Mouse (Mus musculus): ENCODE measurements around the gene Lpar3. TPM values are rescaled to one million over a fixed set of nuclear protein-coding genes. Genes with fewer than 3 reads are reported as not detected.
"Not testable (repeated sequence)": the region's sequence is repeated elsewhere in the genome, so short reads cannot be mapped to it uniquely, and the experiment has no call there.

The Lpar3 gene
- polyA plus RNA-seq, 1 experiment from 2014 or later: 0.34 TPM

DNA sequence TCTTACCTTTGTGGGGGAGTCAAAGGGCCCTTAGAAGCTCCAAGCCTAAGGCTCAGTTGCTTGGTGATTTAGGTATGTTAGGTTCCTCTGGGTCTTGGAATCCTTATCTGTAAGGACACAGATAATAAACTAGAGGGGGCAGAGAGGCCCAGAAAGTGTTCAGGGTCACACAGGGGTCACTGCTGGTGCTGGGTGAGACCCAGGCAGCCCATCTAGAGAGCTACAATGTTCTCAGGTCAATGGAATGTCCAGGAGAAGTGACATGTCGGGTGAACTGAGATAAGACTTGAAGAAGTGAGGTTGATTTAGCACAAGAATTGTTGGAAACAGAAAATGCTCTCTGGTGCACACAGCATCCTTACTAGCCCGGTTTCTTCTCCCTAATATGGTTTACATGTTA, 16.4 kb upstream of the Lpar3 start:
- Histone ChIP-seq H3K4me3 (ENCODE audit: low read length) (no peak overlapping the region), H3K9ac (ENCODE audit: low read depth, low read length) (no peak overlapping the region), H3K27ac (ENCODE audit: low read depth, low read length) (no peak overlapping the region), H3K4me1 (ENCODE audit: control insufficient read depth, insufficient read depth, low read depth, low read length) (no peaks in the 10 kb centered on the region), H3K9me3 (ENCODE audit: control insufficient read depth, low read length) (no peaks in the 10 kb centered on the region), H3K4me2 (ENCODE audit: low read length) (no peak overlapping the region), H3K36me3 (ENCODE audit: control insufficient read depth, insufficient read depth, low read length) (no peaks in the 10 kb centered on the region), H3K27me3 (replicated peaks; ENCODE audit: control insufficient read depth, insufficient read depth, low read length) (no peaks in the 10 kb centered on the region)
- no peak for ATAC-seq
- WGBS: 78% methylated on average over 2 of the region's 2 CpGs

DNA sequence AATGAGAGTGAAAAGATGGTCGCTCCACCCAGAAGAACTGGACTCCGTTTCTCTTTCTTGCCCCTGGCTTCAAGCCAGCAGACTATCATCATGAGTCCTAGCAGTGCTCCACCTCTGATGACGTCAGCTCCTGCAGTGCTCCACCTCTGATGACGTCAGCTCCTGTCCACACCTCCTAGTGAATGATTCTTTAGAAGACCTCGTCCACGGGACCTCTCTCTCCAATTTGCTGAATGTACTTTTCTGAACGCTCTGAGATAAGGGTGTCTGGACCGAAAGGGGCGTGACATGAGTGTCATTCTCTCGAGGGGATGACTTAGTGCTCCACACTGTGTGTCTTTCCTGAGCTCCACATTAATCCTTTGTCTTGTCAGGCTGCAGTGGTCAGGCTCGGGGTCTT, 15.5 kb upstream of the Lpar3 start:
- Histone ChIP-seq H3K9ac (ENCODE audit: low read depth, low read length) (no peak overlapping the region), H3K4me2 (ENCODE audit: low read length) (no peak overlapping the region), H3K36me3 (ENCODE audit: control insufficient read depth, insufficient read depth, low read length) (no peaks in the 10 kb centered on the region), H3K9me3 (ENCODE audit: control insufficient read depth, low read length) (no peaks in the 10 kb centered on the region), H3K4me3 (ENCODE audit: low read length) (no peak overlapping the region), H3K27me3 (replicated peaks; ENCODE audit: control insufficient read depth, insufficient read depth, low read length) (no peaks in the 10 kb centered on the region), H3K27ac (ENCODE audit: low read depth, low read length) (no peak overlapping the region), H3K4me1 (ENCODE audit: control insufficient read depth, insufficient read depth, low read depth, low read length) (no peaks in the 10 kb centered on the region)
- ATAC-seq: no peak
- 78% methylated on average over 11 of the region's 11 CpGs for WGBS

DNA sequence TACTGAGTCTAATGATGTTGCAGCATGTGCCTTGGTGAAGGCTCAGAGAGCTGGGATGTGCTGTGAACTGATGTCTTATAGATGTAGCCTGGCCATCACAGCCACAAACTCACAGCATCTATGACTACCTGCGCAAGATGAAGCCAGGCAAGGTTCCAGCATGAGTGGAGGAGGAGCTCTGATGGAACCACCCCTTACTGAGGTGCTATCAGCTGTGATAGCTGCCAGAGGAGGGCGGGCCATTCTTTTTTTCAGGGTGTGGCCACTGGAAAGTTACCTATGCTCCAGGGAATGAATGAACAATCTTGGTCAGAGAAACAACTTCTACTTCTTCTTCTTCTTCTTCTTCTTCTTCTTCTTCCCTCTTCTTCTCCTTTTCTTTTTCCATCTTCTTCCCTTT, 14.1 kb upstream of the Lpar3 start:
- H3K4me1 ChIP-seq (ENCODE audit: control insufficient read depth, insufficient read depth, low read depth, low read length): no peaks in the 10 kb centered on the region
- ATAC-seq: no peak
- H3K36me3 ChIP-seq (ENCODE audit: control insufficient read depth, insufficient read depth, low read length): no peaks in the 10 kb centered on the region
- WGBS: 80% methylated on average over 2 of the region's 2 CpGs
- H3K27me3 ChIP-seq (replicated peaks; ENCODE audit: control insufficient read depth, insufficient read depth, low read length): no peaks in the 10 kb centered on the region
- no peak overlapping the region for H3K4me3 ChIP-seq (ENCODE audit: low read length)
- no peak overlapping the region for H3K4me2 ChIP-seq (ENCODE audit: low read length)
- no peaks in the 10 kb centered on the region for H3K9me3 ChIP-seq (ENCODE audit: control insufficient read depth, low read length)
- H3K9ac ChIP-seq (ENCODE audit: low read depth, low read length): no peak overlapping the region
- H3K27ac ChIP-seq (ENCODE audit: low read depth, low read length): no peak overlapping the region

DNA sequence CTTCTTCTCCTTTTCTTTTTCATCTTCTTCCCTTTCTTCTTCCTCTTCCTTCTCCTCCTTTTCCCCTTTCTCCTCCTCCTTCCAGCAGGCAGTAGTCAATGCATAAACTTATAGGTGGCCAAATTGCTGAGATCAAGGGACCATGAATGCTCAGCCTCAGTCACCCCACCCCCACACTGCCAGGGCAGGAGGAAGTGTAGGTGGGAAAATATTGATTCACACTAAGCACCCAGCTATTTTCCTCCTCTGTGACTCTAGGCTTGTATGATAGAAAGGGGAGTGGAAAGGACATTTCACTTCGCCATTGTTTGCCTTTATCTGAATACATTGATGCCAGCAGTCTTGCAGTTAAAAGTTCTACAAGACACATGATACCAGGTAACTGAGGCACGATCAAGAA, 13.3 kb upstream of the Lpar3 start:
- H3K27ac ChIP-seq (ENCODE audit: low read depth, low read length): no peak overlapping the region
- no peak for ATAC-seq
- 77% methylated on average over 2 of the region's 2 CpGs for WGBS
- H3K9me3 ChIP-seq (ENCODE audit: control insufficient read depth, low read length): no peaks in the 10 kb centered on the region
- no peak overlapping the region for H3K9ac ChIP-seq (ENCODE audit: low read depth, low read length)
- no peaks in the 10 kb centered on the region for H3K4me1 ChIP-seq (ENCODE audit: control insufficient read depth, insufficient read depth, low read depth, low read length)
- no peaks in the 10 kb centered on the region for H3K36me3 ChIP-seq (ENCODE audit: control insufficient read depth, insufficient read depth, low read length)
- no peak overlapping the region for H3K4me3 ChIP-seq (ENCODE audit: low read length)
- H3K27me3 ChIP-seq (replicated peaks; ENCODE audit: control insufficient read depth, insufficient read depth, low read length): no peaks in the 10 kb centered on the region
- no peak overlapping the region for H3K4me2 ChIP-seq (ENCODE audit: low read length)

DNA sequence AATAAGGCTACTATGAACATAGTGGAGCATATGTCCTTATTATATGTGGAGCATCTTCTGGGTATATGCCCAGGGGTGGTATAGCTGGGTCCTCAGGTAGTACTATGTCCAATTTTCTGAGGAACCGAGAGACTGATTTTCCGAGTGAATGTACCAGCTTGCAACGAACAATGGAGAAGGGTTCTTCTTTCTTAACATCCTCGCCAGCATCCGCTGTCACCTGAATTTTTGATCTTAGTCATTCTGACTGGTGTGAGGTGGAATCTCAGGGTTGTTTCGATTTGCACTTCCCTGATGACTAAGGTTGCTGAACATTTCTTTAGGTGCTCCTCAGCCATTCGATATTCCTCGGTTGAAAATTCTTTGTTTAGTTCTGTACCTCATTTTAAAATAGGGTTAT, 11.0 kb upstream of the Lpar3 start:
- not testable (repeated sequence) for H3K4me2 ChIP-seq (ENCODE audit: low read length); H3K27ac ChIP-seq (ENCODE audit: low read depth, low read length); H3K36me3 ChIP-seq (ENCODE audit: control insufficient read depth, insufficient read depth, low read length); H3K4me1 ChIP-seq (ENCODE audit: control insufficient read depth, insufficient read depth, low read depth, low read length); H3K9ac ChIP-seq (ENCODE audit: low read depth, low read length); H3K4me3 ChIP-seq (ENCODE audit: low read length); H3K9me3 ChIP-seq (ENCODE audit: control insufficient read depth, low read length); ATAC-seq; H3K27me3 ChIP-seq (replicated peaks; ENCODE audit: control insufficient read depth, insufficient read depth, low read length)
- WGBS: 93% methylated on average over 8 of the region's 8 CpGs

DNA sequence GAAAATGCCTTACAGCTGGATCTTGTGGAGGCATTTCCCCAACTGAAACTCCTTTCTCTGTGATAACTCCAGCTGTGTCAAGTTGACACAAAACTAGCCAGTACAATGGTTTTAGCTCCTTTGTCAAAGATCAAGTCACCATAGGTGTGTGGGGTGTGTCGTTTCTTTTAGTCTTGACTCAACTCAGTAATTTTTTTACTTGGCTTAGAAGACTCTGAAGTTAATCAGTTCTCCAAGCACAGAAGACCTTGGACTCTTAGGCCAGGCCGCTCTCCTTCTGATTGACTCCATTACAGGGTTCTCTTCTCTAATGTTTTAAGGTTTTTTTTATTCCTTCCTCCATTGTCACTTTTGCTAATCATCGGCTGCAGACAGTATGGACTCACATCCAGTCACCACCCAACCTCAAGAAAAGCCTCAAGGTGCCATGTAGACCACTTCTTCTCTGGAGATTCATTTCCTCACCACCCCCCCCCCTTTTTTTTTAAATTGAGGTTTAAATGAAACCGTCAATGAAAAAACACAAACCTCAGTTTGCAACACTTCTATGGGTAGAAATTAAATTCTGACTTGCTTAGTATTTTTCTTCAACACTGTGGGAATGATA, 9.5 kb upstream of the Lpar3 start:
- Histone ChIP-seq H3K4me3 (ENCODE audit: low read length) (no peak overlapping the region), H3K27ac (ENCODE audit: low read depth, low read length) (no peak overlapping the region), H3K9me3 (ENCODE audit: control insufficient read depth, low read length) (no peaks in the 10 kb centered on the region), H3K4me2 (ENCODE audit: low read length) (no peak overlapping the region), H3K4me1 (ENCODE audit: control insufficient read depth, insufficient read depth, low read depth, low read length) (no peaks in the 10 kb centered on the region), H3K9ac (ENCODE audit: low read depth, low read length) (no peak overlapping the region), H3K27me3 (replicated peaks; ENCODE audit: control insufficient read depth, insufficient read depth, low read length) (no peaks in the 10 kb centered on the region), H3K36me3 (ENCODE audit: control insufficient read depth, insufficient read depth, low read length) (no peaks in the 10 kb centered on the region)
- no peak for ATAC-seq
- 87% methylated on average over 4 of the region's 4 CpGs for WGBS

DNA sequence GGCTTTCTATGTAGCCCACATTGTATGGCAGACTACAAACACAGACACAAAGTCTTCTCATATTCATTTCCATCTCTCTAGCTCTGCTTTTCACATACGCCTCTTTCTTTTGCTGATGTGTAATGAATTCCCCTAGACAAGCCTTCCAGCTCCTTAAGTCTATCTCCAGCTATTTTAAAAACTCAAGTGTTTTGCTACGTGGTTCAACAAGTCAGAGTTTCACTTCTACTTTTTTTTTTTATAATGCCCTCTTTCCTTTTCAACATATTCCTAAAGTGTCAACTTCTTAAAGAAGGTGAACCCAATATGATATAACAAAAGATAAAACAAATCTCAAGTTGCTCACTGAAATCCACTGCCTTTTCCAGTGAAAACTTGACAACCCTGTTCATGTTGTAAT, 8.8 kb upstream of the Lpar3 start:
- WGBS: 93% methylated on average over 2 of the region's 2 CpGs
- Histone ChIP-seq H3K9me3 (ENCODE audit: control insufficient read depth, low read length) (no peaks in the 10 kb centered on the region), H3K4me1 (ENCODE audit: control insufficient read depth, insufficient read depth, low read depth, low read length) (no peaks in the 10 kb centered on the region), H3K4me2 (ENCODE audit: low read length) (no peak overlapping the region), H3K27ac (ENCODE audit: low read depth, low read length) (no peak overlapping the region), H3K4me3 (ENCODE audit: low read length) (no peak overlapping the region), H3K36me3 (ENCODE audit: control insufficient read depth, insufficient read depth, low read length) (no peaks in the 10 kb centered on the region), H3K27me3 (replicated peaks; ENCODE audit: control insufficient read depth, insufficient read depth, low read length) (no peaks in the 10 kb centered on the region), H3K9ac (ENCODE audit: low read depth, low read length) (no peak overlapping the region)
- no peak for ATAC-seq

DNA sequence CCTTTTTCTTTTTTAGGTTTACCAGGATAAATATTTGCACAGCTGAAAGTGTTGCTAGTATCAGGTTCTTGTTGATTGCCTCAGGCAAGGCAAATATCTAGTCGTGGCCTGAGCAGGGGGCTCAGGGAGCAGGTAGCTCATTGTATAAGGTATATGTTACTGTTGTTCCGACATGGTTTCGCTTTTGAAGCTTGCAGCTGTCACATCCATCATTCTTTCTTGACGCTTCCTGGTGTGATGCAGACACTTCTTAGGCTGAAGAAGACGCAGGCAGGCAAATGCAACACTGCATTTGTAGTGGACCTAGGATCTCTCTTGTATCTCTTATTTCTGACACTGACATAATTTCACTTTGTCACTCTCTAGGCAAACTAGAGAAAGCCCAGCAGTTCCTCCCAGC, 7.4 kb upstream of the Lpar3 start:
- Histone ChIP-seq H3K4me1 (ENCODE audit: control insufficient read depth, insufficient read depth, low read depth, low read length) (no peaks in the 10 kb centered on the region), H3K4me2 (ENCODE audit: low read length) (no peak overlapping the region), H3K27ac (ENCODE audit: low read depth, low read length) (no peak overlapping the region), H3K36me3 (ENCODE audit: control insufficient read depth, insufficient read depth, low read length) (no peaks in the 10 kb centered on the region), H3K27me3 (replicated peaks; ENCODE audit: control insufficient read depth, insufficient read depth, low read length) (no peaks in the 10 kb centered on the region), H3K9ac (ENCODE audit: low read depth, low read length) (no peak overlapping the region), H3K4me3 (ENCODE audit: low read length) (no peak overlapping the region), H3K9me3 (ENCODE audit: control insufficient read depth, low read length) (no peaks in the 10 kb centered on the region)
- no peak for ATAC-seq
- 68% methylated on average over 5 of the region's 5 CpGs for WGBS

DNA sequence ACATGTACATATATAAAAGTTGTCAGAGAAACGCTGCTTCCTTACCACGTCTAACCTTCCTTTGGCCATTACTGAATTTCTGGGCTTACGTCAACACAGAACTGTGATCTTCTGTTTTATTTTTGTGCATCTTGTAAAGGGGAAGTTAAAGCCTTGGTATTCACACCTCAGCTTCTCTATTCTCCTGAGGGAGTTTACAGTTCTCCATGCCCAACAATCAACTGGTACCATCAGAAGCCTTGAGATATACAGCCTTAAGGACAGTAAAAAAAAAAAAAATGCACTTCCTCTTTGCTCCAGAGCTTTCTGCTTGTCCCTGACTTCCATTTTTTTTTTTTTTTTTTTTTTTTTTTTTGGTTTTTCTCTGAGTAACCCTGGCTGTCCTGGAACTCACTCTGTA, 4.2 kb upstream of the Lpar3 start:
- no peaks in the 10 kb centered on the region for H3K9me3 ChIP-seq (ENCODE audit: control insufficient read depth, low read length)
- H3K4me1 ChIP-seq (ENCODE audit: control insufficient read depth, insufficient read depth, low read depth, low read length): peaks cover 9% of the 10 kb centered on the region
- H3K27ac ChIP-seq (ENCODE audit: low read depth, low read length): no peak overlapping the region
- no peak overlapping the region for H3K4me2 ChIP-seq (ENCODE audit: low read length)
- no peak for ATAC-seq
- 90% methylated on average over 3 of the region's 3 CpGs for WGBS
- no peak overlapping the region for H3K9ac ChIP-seq (ENCODE audit: low read depth, low read length)
- H3K36me3 ChIP-seq (ENCODE audit: control insufficient read depth, insufficient read depth, low read length): no peaks in the 10 kb centered on the region
- H3K4me3 ChIP-seq (ENCODE audit: low read length): no peak overlapping the region
- peaks cover 10% of the 10 kb centered on the region for H3K27me3 ChIP-seq (replicated peaks; ENCODE audit: control insufficient read depth, insufficient read depth, low read length)

DNA sequence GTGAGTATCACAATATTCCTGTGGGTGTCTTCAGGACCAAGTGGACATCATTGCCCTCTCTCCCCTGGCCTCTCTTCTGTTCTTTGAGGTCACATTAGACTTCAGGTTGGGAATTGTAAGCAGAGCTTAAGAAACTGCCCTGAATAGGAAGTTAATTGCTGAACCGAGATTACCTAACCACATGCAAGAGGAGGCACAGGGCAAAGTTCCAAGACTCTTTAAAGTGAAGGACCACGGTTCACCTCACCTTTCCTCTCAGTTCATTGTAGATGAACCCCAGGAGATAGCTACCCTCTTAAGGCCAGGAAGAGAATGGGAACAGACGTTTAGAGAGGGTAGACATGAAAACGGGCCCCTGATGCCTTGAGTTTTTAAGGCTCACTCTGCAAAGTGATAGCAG, 3.5 kb downstream of the Lpar3 start:
- Histone ChIP-seq H3K4me1 (ENCODE audit: control insufficient read depth, insufficient read depth, low read depth, low read length) (peaks cover 9% of the 10 kb centered on the region), H3K36me3 (ENCODE audit: control insufficient read depth, insufficient read depth, low read length) (no peaks in the 10 kb centered on the region), H3K27ac (ENCODE audit: low read depth, low read length) (no peak overlapping the region), H3K27me3 (replicated peaks; ENCODE audit: control insufficient read depth, insufficient read depth, low read length) (peaks cover 14% of the 10 kb centered on the region), H3K4me3 (ENCODE audit: low read length) (no peak overlapping the region), H3K9me3 (ENCODE audit: control insufficient read depth, low read length) (no peaks in the 10 kb centered on the region), H3K4me2 (ENCODE audit: low read length) (no peak overlapping the region), H3K9ac (ENCODE audit: low read depth, low read length) (no peak overlapping the region)
- 84% methylated on average over 4 of the region's 4 CpGs for WGBS
- ATAC-seq: no peak

Data from hindbrain, embryonic 16.5 days (tissue).